Mouse (Mus musculus) bone marrow, adult 2 months (tissue): Measurements from ENCODE around the gene Herc3. TPM values are rescaled to one million over a fixed set of nuclear protein-coding genes. Genes with fewer than 3 reads are reported as not detected.

Experiments
- H3K27ac ChIP-seq: fragments of 200-500 bp; 2 replicates; pipeline ENCODE4 v1.5.1; 2012; ENCODE audit warnings: low read depth, mild to moderate bottlenecking, control low read depth, inconsistent platforms, low read length; ENCODE audit not compliant: control insufficient read depth, poor library complexity, insufficient read depth
- H3K4me1 ChIP-seq: fragments of 200-500 bp; 2 replicates; pipeline ENCODE4 v1.6.1; 2011; ENCODE audit warnings: low read length; ENCODE audit not compliant: control insufficient read depth, insufficient read depth
- H3K4me3 ChIP-seq: fragments of 200-500 bp; replicated peaks from 2 replicates; pipeline ENCODE3; 2011; ENCODE audit warnings: mild to moderate bottlenecking, low read depth, low read length, control low read depth; ENCODE audit not compliant: control insufficient read depth
- CTCF ChIP-seq: fragments of 200-500 bp; IDR thresholded peaks from 2 replicates; pipeline ENCODE4 v1.5.1; 2011; ENCODE audit warnings: low read length, control low read depth; ENCODE audit not compliant: control insufficient read depth, insufficient read depth
- POLR2A ChIP-seq: fragments of 200-500 bp; IDR thresholded peaks from 2 replicates; pipeline ENCODE4 v1.6.1; 2011; ENCODE audit warnings: low read depth, mild to moderate bottlenecking, control low read depth, low read length, borderline replicate concordance; ENCODE audit not compliant: control insufficient read depth
- WGBS: fragments of 180-500 bp; shearing (Covaris S2); methylation state at CpG from one replicate; pipeline ENCODE4 v1.1.7; 2018; 5-methylcytosine and 5-hydroxymethylcytosine counted together
- polyA plus RNA-seq: library from polyadenylated mRNA; stranded (reverse); fragments of >200 nt; gene quantifications from 2 replicates; pipeline ENCODE4 v1.2.4, GENCODE M21; 2011; ENCODE audit warnings: low replicate concordance; ENCODE audit not compliant: missing spikeins, insufficient read depth, insufficient read length

Herc3 gene
- polyA plus RNA-seq, 1 experiment: 12.3 TPM

DNA sequence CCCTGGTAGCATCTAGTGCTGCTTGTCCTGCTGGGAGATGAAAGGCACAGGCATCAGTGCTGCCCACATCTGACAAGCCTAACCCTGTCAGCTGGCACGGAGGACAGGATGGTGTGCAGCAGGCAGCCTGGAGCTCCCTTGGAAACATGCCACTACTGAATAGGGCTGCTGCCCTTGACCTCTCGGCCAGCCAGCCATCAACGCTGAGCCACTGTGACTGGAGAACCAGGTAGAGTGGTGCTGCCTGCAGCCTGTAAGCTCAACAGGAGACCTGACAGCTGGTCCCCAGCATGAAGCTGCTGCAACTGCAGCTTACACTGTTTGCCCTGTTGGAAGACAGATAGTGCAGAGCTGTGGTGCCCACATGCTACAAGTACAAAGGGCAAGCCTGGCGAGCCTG, 48.3 kb downstream of the Herc3 start:
- no peak for TF ChIP-seq POLR2A
- no peak for TF ChIP-seq CTCF
- H3K27ac ChIP-seq: no peak overlapping the region
- WGBS: 77% methylated on average over 4 of the region's 4 CpGs
- no peaks in the 10 kb centered on the region; the same call in 1 of the 2 replicates for H3K4me1 ChIP-seq
- no peak overlapping the region for H3K4me3 ChIP-seq

GRCm38 (mm10) chr6:58879987-58880386, 48.7 kb downstream of the Herc3 start:
- TF ChIP-seq POLR2A (no peak), CTCF (no peak)
- H3K27ac ChIP-seq: no peak overlapping the region

GRCm38 (mm10) chr6:58880861-58881260, 49.6 kb downstream of the Herc3 start:
- 59% methylated on average over 5 of the region's 5 CpGs for WGBS
- no peak for TF ChIP-seq CTCF
- no peak for TF ChIP-seq POLR2A
- Histone ChIP-seq H3K27ac (no peak overlapping the region), H3K4me3 (no peak overlapping the region), H3K4me1 (no peaks in the 10 kb centered on the region; the same call in 1 of the 2 replicates)

More at GRCm38 (mm10) chr6:58879987-58880386, 48.7 kb downstream of the Herc3 start:
- H3K4me1 ChIP-seq: no peaks in the 10 kb centered on the region; the same call in 1 of the 2 replicates
- H3K4me3 ChIP-seq: no peak overlapping the region
- WGBS: 83% methylated on average over 9 of the region's 9 CpGs

- Histone ChIP-seq H3K4me1 (no peaks in the 10 kb centered on the region; the same call in 1 of the 2 replicates), H3K4me3 (no peak overlapping the region), H3K27ac (no peak overlapping the region)
- WGBS: 73% methylated on average over 3 of the region's 3 CpGs
- TF ChIP-seq POLR2A (no peak), CTCF (no peak)
These were observed 50.1 kb downstream of the Herc3 start for GRCm38 (mm10) chr6:58881363-58881762.

- TF ChIP-seq POLR2A (no peak), CTCF (no peak)
- H3K4me3 ChIP-seq: no peak overlapping the region
- H3K27ac ChIP-seq: no peak overlapping the region
- 64% methylated on average over 6 of the region's 6 CpGs for WGBS
- no peaks in the 10 kb centered on the region; the same call in 1 of the 2 replicates for H3K4me1 ChIP-seq
These were observed 51.0 kb downstream of the Herc3 start for GRCm38 (mm10) chr6:58882271-58882670.

GRCm38 (mm10) chr6:58889917-58890316, 58.7 kb downstream of the Herc3 start:
- H3K4me1 ChIP-seq: no peaks in the 10 kb centered on the region; the same call in 1 of the 2 replicates
- no peak overlapping the region for H3K27ac ChIP-seq
- 49% methylated on average over 3 of the region's 3 CpGs for WGBS
- TF ChIP-seq CTCF (no peak), POLR2A (no peak)
- no peak overlapping the region for H3K4me3 ChIP-seq

- Histone ChIP-seq H3K4me1 (no peaks in the 10 kb centered on the region; the same call in 1 of the 2 replicates), H3K4me3 (no peak overlapping the region), H3K27ac (no peak overlapping the region)
- 57% methylated on average over 6 of the region's 6 CpGs for WGBS
- TF ChIP-seq CTCF (no peak), POLR2A (no peak)
These were observed 62.0 kb downstream of the Herc3 start for GRCm38 (mm10) chr6:58893307-58893706.

DNA sequence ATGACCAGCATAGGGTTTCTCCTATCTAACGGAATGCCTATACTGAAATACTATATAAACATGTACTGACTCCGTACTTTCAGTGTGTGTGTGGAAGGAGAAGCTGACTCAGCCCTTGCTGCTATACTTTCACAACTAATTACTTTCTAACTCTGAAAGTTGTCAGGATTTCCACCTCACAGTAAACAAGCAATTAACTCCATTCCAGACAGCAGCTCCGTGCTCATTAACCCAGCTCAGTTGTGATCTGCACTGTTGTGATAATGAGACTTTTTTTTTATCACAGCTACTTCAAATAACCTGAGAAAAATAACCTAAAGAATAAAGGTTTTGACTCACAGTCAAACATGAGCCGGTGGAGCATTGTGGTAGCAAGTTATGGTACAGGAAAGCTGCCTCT, 63.7 kb downstream of the Herc3 start:
- Histone ChIP-seq H3K4me1 (no peaks in the 10 kb centered on the region; the same call in 1 of the 2 replicates), H3K4me3 (no peak overlapping the region), H3K27ac (no peak overlapping the region)
- no peak for TF ChIP-seq CTCF
- TF ChIP-seq POLR2A: no peak
- WGBS: 88% methylated on average over 4 of the region's 4 CpGs

- no peaks in the 10 kb centered on the region for H3K4me1 ChIP-seq
- no peak overlapping the region for H3K4me3 ChIP-seq
- no peak for TF ChIP-seq CTCF
- TF ChIP-seq POLR2A: no peak
- WGBS: 84% methylated on average over 3 of the region's 3 CpGs
- no peak overlapping the region for H3K27ac ChIP-seq
These were observed 65.4 kb downstream of the Herc3 start for GRCm38 (mm10) chr6:58896648-58897047.
